Mouse (Mus musculus) B cell, adult 2 months (primary cell): ENCODE data around the gene Mydgf.

Experiments used
- DNase-seq, 2 experiments: peaks; one replicate each; pipeline ENCODE4 v3.0.0; 2022

The Mydgf gene

DNA sequence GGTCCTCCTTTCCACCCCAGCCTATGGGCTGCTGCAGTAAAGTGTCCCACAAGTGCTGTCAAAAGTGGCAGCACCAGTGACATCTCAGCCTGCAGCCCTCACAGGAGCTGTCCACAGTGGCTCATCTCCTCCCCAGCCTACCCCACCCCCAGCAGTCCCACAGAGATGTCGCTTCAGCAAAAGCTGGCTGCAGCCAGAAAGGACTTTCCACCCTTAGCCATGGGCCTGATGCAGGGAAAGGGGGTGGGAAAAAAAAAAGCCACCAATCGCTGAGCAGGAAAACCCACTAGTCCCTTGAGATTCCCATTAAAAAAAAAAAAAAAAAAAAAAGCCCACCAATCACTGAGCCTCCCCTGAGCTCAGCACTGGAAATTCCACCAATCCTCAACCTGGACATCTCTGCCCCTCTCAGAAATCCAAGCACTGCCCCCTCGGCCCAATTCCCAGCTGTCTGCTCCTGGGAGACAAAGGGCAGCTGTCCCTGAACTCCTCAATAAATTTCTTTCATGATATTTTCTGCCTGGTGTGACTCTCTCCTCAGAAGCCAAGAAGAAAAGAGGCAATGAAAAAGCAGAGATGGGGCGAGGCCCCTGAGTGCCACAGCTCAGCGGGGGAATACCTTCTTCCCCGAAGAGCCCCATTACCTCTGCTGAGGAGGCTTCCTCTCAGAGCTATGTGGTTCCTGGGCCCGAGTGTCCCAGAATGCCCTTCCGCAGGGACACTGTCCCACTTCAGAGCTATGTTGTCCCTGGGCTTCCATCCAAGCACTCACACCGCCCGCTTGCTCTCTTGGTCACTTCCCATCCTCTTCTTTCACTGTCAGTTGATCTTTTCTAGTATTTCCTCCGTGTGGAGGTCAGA is 1.8 kb upstream of the Mydgf start:
- no peak for DNase-seq

GRCm38 (mm10) chr17:56182975-56183657 is 604 bp downstream of the Mydgf start:
- DNase-seq, result no peak

- no peak for DNase-seq
Observed at GRCm38 (mm10) chr17:56175416-56175815, 8.3 kb downstream of the Mydgf start.

DNA sequence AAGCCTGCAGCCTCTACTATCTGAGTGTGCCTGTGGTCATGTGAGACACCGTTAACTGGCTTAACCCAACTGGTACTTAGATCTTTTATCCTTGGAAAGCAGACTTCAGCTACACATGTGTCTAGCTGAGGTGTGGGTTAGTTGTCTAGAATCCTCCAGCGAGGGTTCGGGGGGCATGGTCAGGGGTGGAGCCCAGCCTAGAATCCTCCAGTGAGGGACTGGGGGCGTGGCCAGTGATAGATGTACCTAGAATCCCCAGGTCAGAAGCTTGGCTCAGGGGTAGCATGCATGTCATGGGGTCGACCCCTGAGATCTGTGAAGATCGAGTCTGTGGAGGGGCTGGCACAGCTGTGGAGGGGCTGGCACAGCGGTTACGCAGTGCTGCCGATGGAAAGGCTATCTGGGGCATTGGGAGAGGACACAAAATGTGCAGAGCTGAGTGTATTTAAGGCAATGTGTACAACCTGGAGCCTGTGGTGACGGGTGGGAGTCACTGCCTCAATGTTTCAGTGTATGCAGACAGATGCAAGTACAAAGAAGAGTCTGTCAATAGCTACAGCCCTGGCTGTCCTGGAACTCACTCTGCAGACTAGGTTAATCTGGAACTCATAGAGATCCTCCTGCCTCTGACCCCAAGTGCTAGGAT is 10.2 kb downstream of the Mydgf start:
- peak in 1 of 2 experiments; percentile 17 for DNase-seq

DNA sequence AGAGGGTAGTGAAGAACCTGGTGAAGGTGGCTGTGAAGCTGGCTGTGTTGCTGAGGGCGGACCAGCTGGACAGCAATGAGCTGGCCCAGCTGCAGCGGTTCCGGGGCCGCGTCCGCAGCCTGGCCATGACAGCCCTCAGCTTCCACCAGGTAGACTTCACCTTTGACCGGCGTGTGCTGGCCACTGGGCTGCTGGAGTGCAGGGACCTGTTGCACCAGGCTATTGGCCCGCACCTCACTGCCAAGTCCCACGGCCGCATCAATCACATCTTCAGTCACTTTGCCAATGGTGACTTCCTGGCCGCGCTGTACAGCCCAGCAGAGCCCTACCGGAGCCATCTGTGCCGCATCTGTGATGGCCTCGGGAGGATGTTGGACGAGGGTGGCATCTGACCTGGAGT is 11.8 kb downstream of the Mydgf start:
- no peak for DNase-seq

- DNase-seq, result no peak
Observed at GRCm38 (mm10) chr17:56171456-56171855, 12.3 kb downstream of the Mydgf start.

DNA sequence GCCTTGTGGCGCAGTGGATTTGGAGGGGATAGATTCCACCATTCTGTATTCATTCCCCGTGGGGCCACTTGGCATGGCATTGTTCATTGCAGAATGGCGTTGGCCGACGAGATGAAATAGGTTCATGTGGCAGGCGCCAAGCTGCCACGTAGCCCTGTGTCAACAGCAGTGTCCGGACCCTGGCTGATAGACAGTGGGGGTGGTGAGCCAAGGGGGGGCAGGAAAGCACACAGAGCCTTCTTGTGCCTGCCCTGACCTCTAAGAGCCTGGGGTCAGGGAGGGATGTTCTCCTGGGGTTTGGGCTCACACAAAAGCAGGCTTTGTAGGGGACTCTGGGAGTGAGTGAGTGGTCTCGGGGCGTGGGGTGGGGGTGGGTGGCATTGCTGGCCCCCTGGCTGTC is 13.1 kb downstream of the Mydgf start:
- no peak for DNase-seq

GRCm38 (mm10) chr17:56169830-56170229 is 13.9 kb downstream of the Mydgf start:
- no peak for DNase-seq

GRCm38 (mm10) chr17:56165671-56166070 is 18.0 kb downstream of the Mydgf start:
- no peak for DNase-seq

DNA sequence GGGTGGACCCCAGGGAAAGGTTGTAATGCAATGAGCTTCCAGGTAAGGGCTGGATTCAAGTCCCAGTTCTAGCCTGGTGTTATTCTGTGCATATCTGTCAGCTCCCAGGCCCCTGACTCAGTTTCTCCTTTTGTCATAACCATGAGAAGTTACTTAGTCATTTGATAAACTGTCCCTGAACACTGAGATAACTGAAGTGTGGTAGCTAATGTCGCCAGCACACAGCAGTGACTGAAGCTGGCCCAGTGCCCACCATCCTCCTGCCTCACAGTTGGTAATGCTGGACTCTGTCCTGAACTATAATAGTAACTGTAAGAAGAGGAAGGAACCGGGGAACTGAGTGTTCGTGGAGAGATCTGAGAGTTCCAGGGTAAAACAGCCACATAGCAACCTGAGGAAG is 19.2 kb downstream of the Mydgf start:
- DNase-seq, result no peak

GRCm38 (mm10) chr17:56163523-56164102 is 20.1 kb downstream of the Mydgf start:
- DNase-seq, result no peak

DNA sequence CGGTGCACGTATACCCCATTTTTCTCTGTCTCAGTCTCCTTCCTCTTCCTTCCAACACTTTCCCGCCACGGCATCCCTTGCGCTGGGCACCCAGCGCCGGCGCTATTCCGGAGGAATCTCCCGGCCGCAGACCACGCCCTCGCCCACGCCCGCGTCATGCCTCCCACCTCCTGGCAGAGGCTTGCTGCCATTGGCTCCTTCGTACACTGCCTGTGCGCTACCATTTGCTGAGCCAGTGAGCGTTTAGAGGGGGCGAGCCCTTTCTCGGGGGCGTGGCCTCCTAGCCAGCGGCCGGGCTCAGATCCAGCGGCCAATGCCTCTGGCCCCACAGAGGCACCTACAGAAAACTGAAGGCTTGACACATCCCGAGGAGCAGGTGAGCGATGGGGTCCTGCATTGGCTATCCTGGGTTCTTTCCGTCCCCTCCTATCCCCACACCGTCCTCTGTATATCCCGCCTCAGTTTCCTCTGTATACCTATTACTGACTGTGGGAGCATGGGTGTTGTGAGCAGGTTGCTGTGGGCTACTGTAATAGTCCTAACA is 21.4 kb downstream of the Mydgf start, which contains the start of gene Tnfaip8l1:
Gene Tnfaip8l1 (plus strand): TSS at position 247 of the 544 bp plus-strand sequence.
- peak; percentile 86 to 89 for DNase-seq

DNA sequence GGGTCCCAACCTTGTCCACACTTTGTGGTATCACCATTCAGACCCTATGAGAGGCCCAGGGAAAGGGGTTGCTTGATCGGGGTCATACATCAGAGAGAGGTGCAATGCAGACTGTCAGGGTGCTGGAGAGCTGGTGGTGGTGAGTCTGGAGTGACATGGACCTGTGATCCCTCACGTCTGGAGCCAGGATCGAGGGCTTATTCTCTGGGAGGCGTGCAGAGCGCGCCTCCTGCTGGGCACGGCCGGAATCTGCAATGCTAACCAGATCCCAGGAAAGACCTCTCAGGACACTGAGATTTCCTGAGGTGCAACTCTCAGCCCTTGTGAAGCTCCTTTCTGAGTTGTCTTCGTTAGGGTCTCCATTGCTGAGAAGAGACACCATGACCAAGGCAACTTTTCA is 24.0 kb downstream of the Mydgf start:
- peak; percentile 48 to 51 for DNase-seq

DNA sequence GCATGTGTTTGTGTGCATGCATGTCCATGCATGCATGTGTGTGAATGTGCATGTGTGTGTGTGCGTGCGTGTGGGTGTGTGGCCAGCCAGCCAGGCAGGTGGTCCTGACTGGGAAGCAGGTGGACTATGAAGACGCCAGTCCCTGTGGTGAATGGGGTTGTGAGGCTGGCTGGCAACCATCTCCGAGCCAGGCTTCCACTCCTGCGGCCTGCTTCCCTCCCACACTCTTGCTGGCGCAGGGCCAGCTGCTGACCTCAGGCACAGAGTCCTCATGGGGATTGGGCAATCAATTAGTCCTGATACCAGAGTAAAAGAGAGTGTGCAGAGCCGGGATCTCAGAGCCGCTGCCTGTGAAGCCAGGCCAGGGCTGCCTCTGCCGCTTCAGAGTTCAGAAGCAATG is 30.1 kb downstream of the Mydgf start:
- no peak for DNase-seq

GRCm38 (mm10) chr17:56149897-56150296 is 33.8 kb downstream of the Mydgf start:
- no peak for DNase-seq

GRCm38 (mm10) chr17:56148790-56149618 is 34.7 kb downstream of the Mydgf start:
- DNase-seq, result no peak

DNA sequence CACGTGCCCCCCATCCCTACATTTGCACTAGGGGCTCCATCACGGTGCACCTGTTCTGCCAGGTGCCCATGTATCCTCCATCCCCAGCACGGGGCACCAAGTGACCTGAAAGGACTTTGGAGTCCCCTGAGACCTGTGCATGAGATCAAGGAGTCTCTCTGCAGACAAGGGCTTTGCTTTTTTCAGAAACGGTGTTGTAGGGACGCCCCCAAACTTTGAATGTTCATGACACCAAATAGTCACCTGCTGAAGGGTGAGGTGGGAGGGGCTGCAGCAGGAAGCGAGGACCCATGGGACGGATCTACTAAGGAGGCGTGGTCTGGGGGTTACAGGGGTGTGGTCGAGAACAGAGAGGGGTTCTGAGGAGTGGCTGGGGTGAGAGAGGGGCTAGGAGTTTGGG is 35.4 kb downstream of the Mydgf start:
- peak; percentile 56 to 68 for DNase-seq

GRCm38 (mm10) chr17:56147420-56147819 is 36.3 kb downstream of the Mydgf start:
- DNase-seq, result no peak

- no peak for DNase-seq
Observed at GRCm38 (mm10) chr17:56146131-56146530, 37.6 kb downstream of the Mydgf start.

DNA sequence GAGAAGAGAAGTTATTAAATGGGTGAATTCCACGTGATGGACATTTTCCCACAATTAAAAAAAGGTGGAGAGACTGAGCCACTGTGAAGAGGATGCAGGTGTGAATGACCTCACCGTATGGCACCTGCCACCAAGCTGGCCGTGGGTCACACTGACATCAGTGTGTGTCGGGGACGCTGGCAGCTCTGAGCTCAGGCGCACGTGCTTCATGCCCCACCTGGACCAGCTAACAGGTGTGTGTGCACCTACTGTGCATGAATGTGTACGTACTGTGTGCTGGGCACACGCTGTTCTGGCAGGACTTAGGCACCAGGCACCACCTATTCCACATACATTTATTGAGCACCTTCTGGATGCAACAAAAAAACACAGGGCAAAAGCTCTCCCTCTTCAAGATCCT is 39.2 kb downstream of the Mydgf start:
- no peak for DNase-seq

- DNase-seq, result no peak
Observed at GRCm38 (mm10) chr17:56141702-56142605, 41.8 kb downstream of the Mydgf start.
